Mouse (Mus musculus): ENCODE data around the gene Celf5.

GRCm38 (mm10) chr10:81441019-81441418 is 41.5 kb downstream of the Celf5 start:
- TF ChIP-seq MYC (IDR thresholded peaks at IDR 0.05; ENCODE audit: low read depth, low read length) (no peak), CTCF (IDR thresholded peaks at IDR 0.05 in 2 of 3, conservative IDR thresholded peaks at IDR 0.05 in 1 of 3; ENCODE audit: control insufficient read depth in 1 of 3, insufficient read depth in 1 of 3, low read depth in 2 of 3, low read length in 3 of 3, poor library complexity in 1 of 3, severe bottlenecking in 1 of 3) (peak in 2 of 3 experiments; percentile 42 to 62; a peak in 4 of 6 replicates), HCFC1 (IDR thresholded peaks at IDR 0.05; ENCODE audit: low read depth, low read length) (no peak), EP300 (IDR thresholded peaks at IDR 0.05; ENCODE audit: low read depth in 1 of 2, low read length in 2 of 2) (no peak)
